Mouse (Mus musculus) limb, embryonic 11.5 days (tissue): ENCODE data around the gene Trappc10. TPM values are rescaled to one million over a fixed set of nuclear protein-coding genes. Genes with fewer than 3 reads are reported as not detected.

Experiments used
- ATAC-seq: fragments of 200-750 bp; cut with Nextera tagmentation; 2 replicates; pipeline ENCODE4 v1.8.0; 2017; ENCODE audit warnings: low read depth; ENCODE audit not compliant: insufficient number of reproducible peaks, low FRiP score, low TSS enrichment
- DNase-seq: peaks from one replicate; pipeline ENCODE4 v3.0.0-alpha.2; 2015; ENCODE audit warnings: low spot score
- H3K27ac ChIP-seq: fragments of 300-500 bp; sonication (generic); replicated peaks from 2 replicates; pipeline ENCODE4 v1.5.1; 2014; ENCODE audit warnings: low read depth, mild to moderate bottlenecking, low read length
- H3K27me3 ChIP-seq: fragments of 300-500 bp; sonication (generic); 2 replicates; pipeline ENCODE4 v1.6.1; 2014; ENCODE audit warnings: mild to moderate bottlenecking, low read length, mixed read lengths; ENCODE audit not compliant: control insufficient read depth, insufficient read depth
- H3K36me3 ChIP-seq: fragments of 300-500 bp; sonication (generic); 2 replicates; pipeline ENCODE4 v1.6.1; 2014; ENCODE audit warnings: mild to moderate bottlenecking, low read length, moderate library complexity, mixed read lengths; ENCODE audit not compliant: control insufficient read depth, insufficient read depth
- H3K4me1 ChIP-seq: fragments of 300-500 bp; sonication (generic); 2 replicates; pipeline ENCODE4 v1.6.1; 2014; ENCODE audit warnings: low read length, mixed read lengths; ENCODE audit not compliant: control insufficient read depth, insufficient read depth
- H3K4me2 ChIP-seq: fragments of 300-500 bp; sonication (generic); 2 replicates; pipeline ENCODE4 v1.6.1; 2014; ENCODE audit warnings: low read depth, mild to moderate bottlenecking, moderate library complexity; ENCODE audit not compliant: severe bottlenecking
- H3K4me3 ChIP-seq: fragments of 300-500 bp; sonication (generic); 2 replicates; pipeline ENCODE4 v1.5.1; 2014; ENCODE audit warnings: low read depth, low read length
- H3K9ac ChIP-seq: fragments of 300-500 bp; sonication (generic); 2 replicates; pipeline ENCODE4 v1.6.1; 2014; ENCODE audit warnings: mild to moderate bottlenecking, low read length
- H3K9me3 ChIP-seq: fragments of 300-500 bp; sonication (generic); 2 replicates; pipeline ENCODE4 v1.6.1; 2016; ENCODE audit warnings: low read length; ENCODE audit not compliant: control insufficient read depth
- WGBS: fragments of 180-500 bp; shearing (Covaris S2); extraction: QIAGEN DNeasy Blood & Tissue Kit; methylation state at CpG from one replicate; pipeline ENCODE4 v1.1.7; 2014; 5-methylcytosine and 5-hydroxymethylcytosine counted together
- polyA plus RNA-seq: library from polyadenylated mRNA; unstranded; fragments of >200 nt; fragmentation: Nextera tagmentation; extraction: Ambion mirVana; gene quantifications from 2 replicates; pipeline ENCODE4 v1.2.1, GENCODE M21; 2014

Gene Trappc10
- polyA plus RNA-seq, 1 experiment from 2014 or later: 14.4 TPM

GRCm38 (mm10) chr10:78143727-78144505 is 100.5 kb downstream of the Trappc10 start:
- no peaks in the 10 kb centered on the region for H3K9me3 ChIP-seq
- 0 out of 2 replicates have a peak, but pooled peaks cover 2% of the 10 kb centered on the region for H3K4me1 ChIP-seq
- H3K27ac ChIP-seq: no peak overlapping the region
- H3K4me3 ChIP-seq: no peak overlapping the region
- 46% methylated on average over 8 of the region's 8 CpGs for WGBS
- H3K4me2 ChIP-seq: no peak overlapping the region
- H3K9ac ChIP-seq: no peak overlapping the region
- no peaks in the 10 kb centered on the region for H3K27me3 ChIP-seq
- no peak for DNase-seq
- no peak for ATAC-seq
- H3K36me3 ChIP-seq: no peaks in the 10 kb centered on the region

- ATAC-seq (no peak), DNase-seq (no peak)
- H3K4me1 ChIP-seq: 0 out of 2 replicates have a peak, but pooled peaks cover 3% of the 10 kb centered on the region
- H3K4me2 ChIP-seq: no peak overlapping the region
- H3K27ac ChIP-seq: no peak overlapping the region
- 85% methylated on average over 3 of the region's 3 CpGs for WGBS
- no peak overlapping the region for H3K9ac ChIP-seq
- H3K36me3 ChIP-seq: no peaks in the 10 kb centered on the region
- H3K27me3 ChIP-seq: no peaks in the 10 kb centered on the region
- H3K4me3 ChIP-seq: no peak overlapping the region
- no peaks in the 10 kb centered on the region for H3K9me3 ChIP-seq
Observed at GRCm38 (mm10) chr10:78140843-78141242, 103.6 kb downstream of the Trappc10 start.

GRCm38 (mm10) chr10:78140251-78140600 is 104.2 kb downstream of the Trappc10 start:
- Histone ChIP-seq H3K9me3 (no peaks in the 10 kb centered on the region), H3K4me3 (no peak overlapping the region), H3K36me3 (no peaks in the 10 kb centered on the region), H3K27ac (no peak overlapping the region), H3K4me1 (peaks cover 7% of the 10 kb centered on the region; the same call in 1 of the 2 replicates), H3K4me2 (no peak overlapping the region), H3K27me3 (no peaks in the 10 kb centered on the region), H3K9ac (no peak overlapping the region)
- ATAC-seq: no peak
- DNase-seq: no peak
- WGBS: 89% methylated on average over 1 of the region's 1 CpGs

GRCm38 (mm10) chr10:78139572-78140250 is 104.7 kb downstream of the Trappc10 start:
- Histone ChIP-seq H3K4me3 (no peak overlapping the region), H3K4me2 (no peak overlapping the region), H3K9me3 (no peaks in the 10 kb centered on the region), H3K36me3 (no peaks in the 10 kb centered on the region), H3K27ac (no peak overlapping the region), H3K9ac (no peak overlapping the region), H3K4me1 (peaks cover 11% of the 10 kb centered on the region; the same call in 1 of the 2 replicates), H3K27me3 (no peaks in the 10 kb centered on the region)
- ATAC-seq: no peak
- DNase-seq: no peak
- 70% methylated on average over 11 of the region's 11 CpGs for WGBS

- no peak for ATAC-seq
- Histone ChIP-seq H3K9ac (no peak overlapping the region), H3K4me1 (peaks cover 11% of the 10 kb centered on the region; the same call in 1 of the 2 replicates), H3K4me2 (no peak overlapping the region), H3K9me3 (no peaks in the 10 kb centered on the region), H3K27ac (no peak overlapping the region), H3K36me3 (no peaks in the 10 kb centered on the region), H3K4me3 (no peak overlapping the region), H3K27me3 (no peaks in the 10 kb centered on the region)
- DNase-seq: no peak
- 67% methylated on average over 14 of the region's 14 CpGs for WGBS
Observed at GRCm38 (mm10) chr10:78138812-78139523, 105.5 kb downstream of the Trappc10 start.

- no peak overlapping the region for H3K9ac ChIP-seq
- no peak overlapping the region for H3K4me2 ChIP-seq
- no peaks in the 10 kb centered on the region for H3K27me3 ChIP-seq
- no peak overlapping the region for H3K27ac ChIP-seq
- H3K4me3 ChIP-seq: no peak overlapping the region
- H3K9me3 ChIP-seq: no peaks in the 10 kb centered on the region
- WGBS: 85% methylated on average over 3 of the region's 3 CpGs
- H3K36me3 ChIP-seq: no peaks in the 10 kb centered on the region
- peaks cover 11% of the 10 kb centered on the region; the same call in 1 of the 2 replicates for H3K4me1 ChIP-seq
- no peak for DNase-seq
- ATAC-seq: no peak
Observed at GRCm38 (mm10) chr10:78137191-78137590, 107.2 kb downstream of the Trappc10 start.

Other genes with a start within 250 kb of the Trappc10 start
- gene Pfkl, start 234.6 kb downstream of the Trappc10 start, polyA plus RNA-seq: 157 and 161 TPM in 2 replicates
- 0.11 TPM in 1 of 2 replicates, not detected in the other for gene Dnmt3l, start 202.7 kb downstream of the Trappc10 start, polyA plus RNA-seq
- 0.17 and 0.35 TPM in 2 replicates for gene Aire, start 201.0 kb downstream of the Trappc10 start, polyA plus RNA-seq
- 2.6 and 2.7 TPM in 2 replicates for gene Icosl, start 175.3 kb downstream of the Trappc10 start, polyA plus RNA-seq
- 17.4 and 25.9 TPM in 2 replicates for gene D10Jhu81e, start 74.9 kb downstream of the Trappc10 start, polyA plus RNA-seq
- gene Pwp2, start 59.5 kb downstream of the Trappc10 start, polyA plus RNA-seq: 23.7 and 26.5 TPM in 2 replicates
- gene Agpat3, start 107.8 kb upstream of the Trappc10 start, polyA plus RNA-seq: 37.4 and 38.0 TPM in 2 replicates
- 272 and 283 TPM in 2 replicates for gene Rrp1, start 168.4 kb upstream of the Trappc10 start, polyA plus RNA-seq
- 169 TPM in 2 replicates for gene Cstb, start 181.0 kb upstream of the Trappc10 start, polyA plus RNA-seq
- gene Pdxk, start 220.3 kb upstream of the Trappc10 start, polyA plus RNA-seq: 8.3 and 9.2 TPM in 2 replicates